Mouse (Mus musculus) liver, embryonic 14.5 days (tissue): ENCODE data around the gene Alkbh3. TPM values are rescaled to one million over a fixed set of nuclear protein-coding genes. Genes with fewer than 3 reads are reported as not detected.

Experiments used
- ATAC-seq: fragments of 200-750 bp; cut with Nextera tagmentation; 2 replicates; pipeline ENCODE4 v1.8.0; 2017; ENCODE audit warnings: moderate number of reproducible peaks, mild to moderate bottlenecking, moderate library complexity; ENCODE audit not compliant: insufficient read depth
- DNase-seq, 3 experiments: peaks; one replicate each; pipeline ENCODE4 v3.0.0-alpha.2; 2012 to 2013; ENCODE audit warnings: low read depth in 3 of 3, low spot score in 3 of 3
- H3K27ac ChIP-seq: fragments of 300-500 bp; sonication (generic); 2 replicates; pipeline ENCODE4 v1.5.1; 2014; ENCODE audit warnings: moderate library complexity, mild to moderate bottlenecking, control low read depth, inconsistent platforms
- H3K27me3 ChIP-seq: fragments of 300-500 bp; sonication (generic); 2 replicates; pipeline ENCODE4 v1.6.1; 2014; ENCODE audit warnings: mild to moderate bottlenecking, low read length, moderate library complexity; ENCODE audit not compliant: control insufficient read depth, insufficient read depth
- H3K36me3 ChIP-seq: fragments of 300-500 bp; sonication (generic); replicated peaks from 2 replicates; pipeline ENCODE4 v1.6.1; 2014; ENCODE audit warnings: low read depth; ENCODE audit not compliant: control insufficient read depth, insufficient read depth
- H3K4me1 ChIP-seq, 2 experiments: fragments of 200-500 bp in 1 of 2; fragments of 300-500 bp in 1 of 2; sonication (generic) in 1 of 2; replicated peaks; 2 replicates each; pipeline ENCODE4 v1.6.1; 2012 to 2014; ENCODE audit warnings: antibody characterized with exemption in 1 of 2, inconsistent platforms in 1 of 2, low read length in 1 of 2; ENCODE audit not compliant: control insufficient read depth in 2 of 2, insufficient read depth in 2 of 2
- H3K4me2 ChIP-seq: fragments of 300-500 bp; sonication (generic); 2 replicates; pipeline ENCODE4 v1.6.1; 2014; ENCODE audit warnings: low read depth, mild to moderate bottlenecking, control low read depth, moderate library complexity
- H3K4me3 ChIP-seq, 2 experiments: fragments of 200-500 bp in 1 of 2; fragments of 300-500 bp in 1 of 2; sonication (generic) in 1 of 2; 2 replicates each; pipeline ENCODE4 v1.5.1; 2012 to 2014; ENCODE audit warnings: low read depth in 2 of 2, low read length in 2 of 2, mild to moderate bottlenecking in 2 of 2, control low read depth in 1 of 2, inconsistent platforms in 1 of 2, moderate library complexity in 1 of 2; ENCODE audit not compliant: insufficient read depth in 1 of 2
- H3K9ac ChIP-seq: fragments of 300-500 bp; sonication (generic); replicated peaks from 2 replicates; pipeline ENCODE4 v1.6.1; 2014; ENCODE audit warnings: mild to moderate bottlenecking, control low read depth, moderate library complexity
- H3K9me3 ChIP-seq: fragments of 300-500 bp; sonication (generic); 2 replicates; pipeline ENCODE4 v1.6.1; 2016; ENCODE audit warnings: low read length, mixed read lengths; ENCODE audit not compliant: control insufficient read depth
- CTCF ChIP-seq: IDR thresholded peaks from 2 replicates; pipeline ENCODE4 v1.5.1; 2016; ENCODE audit warnings: antibody characterized with exemption, low read depth, control low read depth
- EP300 ChIP-seq: IDR thresholded peaks from 2 replicates; pipeline ENCODE4 v1.6.1; 2016; ENCODE audit warnings: antibody characterized with exemption, low read depth
- WGBS: fragments of 180-500 bp; shearing (Covaris S2); extraction: QIAGEN DNeasy Blood & Tissue Kit; methylation state at CpG from one replicate; pipeline ENCODE4 v1.1.7; 2014; ENCODE audit not compliant: insufficient replicate concordance; 5-methylcytosine and 5-hydroxymethylcytosine counted together
- polyA plus RNA-seq, 2 experiments: library from polyadenylated mRNA; depleted of rRNA in 1 of 2; stranded (reverse) in 1 of 2; unstranded in 1 of 2; fragments of >200 nt; fragmentation: Nextera tagmentation in 1 of 2; extraction: Ambion mirVana in 1 of 2; gene quantifications; 2 replicates each; pipeline versions ENCODE4 v1.2.1 to v1.2.3; 2012 to 2014

Alkbh3 gene
- polyA plus RNA-seq, 2 experiments, result 21.4 to 32.1 TPM

- TF ChIP-seq CTCF (no peak), EP300 (no peak)
- H3K9me3 ChIP-seq, result no peaks in the 10 kb centered on the region
- H3K4me1 ChIP-seq, result no peaks in the 10 kb centered on the region; a peak in 1 of 4 replicates
- H3K4me2 ChIP-seq, result no peak overlapping the region
- H3K9ac ChIP-seq, result no peak overlapping the region
- WGBS, result 47% methylated on average over 3 of the region's 3 CpGs
- DNase-seq, result no peak
- H3K4me3 ChIP-seq, result no peak overlapping the region
- H3K36me3 ChIP-seq, result no peaks in the 10 kb centered on the region
- ATAC-seq, result no peak
- no peak overlapping the region for H3K27ac ChIP-seq
- H3K27me3 ChIP-seq, result peaks cover 44% of the 10 kb centered on the region
These were observed 52.4 kb downstream of the Alkbh3 start for GRCm38 (mm10) chr2:93958216-93958615.

DNA sequence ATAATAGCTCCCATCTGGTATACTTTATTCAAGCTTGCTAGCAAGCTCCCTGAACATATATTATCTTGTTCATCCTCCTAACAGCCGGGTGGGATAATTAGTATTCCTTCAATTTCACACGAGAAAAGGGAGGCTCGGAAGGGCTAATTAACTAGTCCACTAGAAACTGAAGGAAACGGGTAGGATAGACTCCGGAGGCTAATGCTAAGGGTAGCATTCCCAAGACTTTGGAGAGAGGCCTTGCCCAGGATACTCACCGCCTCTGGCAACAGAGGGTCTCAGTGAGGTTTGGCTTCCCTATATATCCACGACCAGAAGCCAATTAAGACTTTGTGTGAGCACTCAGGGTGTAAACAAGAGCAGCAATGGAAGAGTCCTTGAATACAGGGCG lies 52.8 kb downstream of the Alkbh3 start:
- H3K9ac ChIP-seq, result no peak overlapping the region
- no peaks in the 10 kb centered on the region for H3K36me3 ChIP-seq
- H3K4me3 ChIP-seq, result no peak overlapping the region
- DNase-seq, result no peak
- no peaks in the 10 kb centered on the region for H3K9me3 ChIP-seq
- H3K27ac ChIP-seq, result no peak overlapping the region
- H3K4me2 ChIP-seq, result no peak overlapping the region
- peaks cover 44% of the 10 kb centered on the region for H3K27me3 ChIP-seq
- H3K4me1 ChIP-seq, result no peaks in the 10 kb centered on the region; a peak in 1 of 4 replicates
- 49% methylated on average over 8 of the region's 8 CpGs for WGBS
- no peak for TF ChIP-seq CTCF
- TF ChIP-seq EP300, result no peak
- no peak for ATAC-seq

- H3K36me3 ChIP-seq, result no peaks in the 10 kb centered on the region
- peak within 1 kb of the TSS; percentile 15 to 49 for H3K4me3 ChIP-seq
- WGBS, result 11% methylated on average over 37 of the region's 62 CpGs
- peaks cover 44% of the 10 kb centered on the region for H3K27me3 ChIP-seq
- H3K9ac ChIP-seq, result no peak within 1 kb of the TSS; the same call in 1 of the 2 replicates
- no peaks in the 10 kb centered on the region; a peak in 1 of 4 replicates for H3K4me1 ChIP-seq
- H3K27ac ChIP-seq, result no peak within 1 kb of the TSS
- no peaks in the 10 kb centered on the region for H3K9me3 ChIP-seq
- TF ChIP-seq CTCF (no peak), EP300 (no peak)
- DNase-seq, result no peak
- peak within 1 kb of the TSS; percentile 49 for H3K4me2 ChIP-seq
- ATAC-seq, result peak; percentile 35; the same call in 1 of the 2 replicates
These were observed 53.5 kb downstream of the Alkbh3 start, which contains the start of gene Gm13889 for GRCm38 (mm10) chr2:93956908-93957784. Gene Gm13889, minus strand, starts transcription at chr2:93957201.

DNA sequence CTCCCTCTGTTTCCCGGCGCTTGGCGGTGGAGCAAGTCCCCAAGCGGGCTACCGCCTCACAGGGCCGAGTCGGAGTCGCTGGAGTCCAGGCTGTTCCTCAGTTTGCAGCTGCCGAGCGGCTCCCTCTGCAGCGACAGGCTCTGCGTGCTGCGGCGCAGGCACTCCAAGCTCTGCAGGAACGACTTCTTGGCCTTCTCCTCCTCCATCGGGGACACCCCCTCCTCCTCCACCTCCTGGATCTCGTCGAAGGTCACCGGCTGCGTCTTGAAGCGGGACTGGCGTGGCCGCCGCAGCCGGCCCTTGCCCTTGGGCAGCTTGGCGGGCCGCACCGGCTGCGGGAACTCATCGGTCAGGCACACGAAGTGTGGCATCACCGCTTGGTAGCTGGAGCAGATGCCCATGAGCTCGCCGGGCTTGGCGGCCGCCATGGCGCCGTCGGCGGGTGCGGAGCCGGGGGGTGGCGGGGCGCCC lies 54.2 kb downstream of the Alkbh3 start:
- Histone ChIP-seq H3K4me1 (no peaks in the 10 kb centered on the region), H3K27me3 (peaks cover 44% of the 10 kb centered on the region), H3K27ac (no peak overlapping the region), H3K9ac (no peak overlapping the region; the same call in 1 of the 2 replicates), H3K4me2 (peak overlapping the region; percentile 49), H3K36me3 (no peaks in the 10 kb centered on the region), H3K4me3 (peak overlapping the region; percentile 15 to 49), H3K9me3 (no peaks in the 10 kb centered on the region)
- 1% methylated on average over 41 of the region's 44 CpGs for WGBS
- DNase-seq (no peak), ATAC-seq (no peak)
- TF ChIP-seq CTCF, result no peak
- no peak for TF ChIP-seq EP300

GRCm38 (mm10) chr2:93955886-93956285 lies 54.7 kb downstream of the Alkbh3 start:
- TF ChIP-seq CTCF (no peak), EP300 (no peak)
- Histone ChIP-seq H3K9me3 (no peaks in the 10 kb centered on the region), H3K36me3 (no peaks in the 10 kb centered on the region), H3K4me1 (no peaks in the 10 kb centered on the region), H3K27me3 (peaks cover 44% of the 10 kb centered on the region), H3K27ac (no peak overlapping the region), H3K4me2 (peak overlapping the region; percentile 49), H3K9ac (no peak overlapping the region; the same call in 1 of the 2 replicates), H3K4me3 (peak overlapping the region; percentile 15 to 49)
- no peak for DNase-seq
- no peak for ATAC-seq
- under 1% methylated on average over 31 of the region's 31 CpGs for WGBS
